Mouse (Mus musculus): ENCODE measurements around the gene Plce1. TPM values are rescaled to one million over a fixed set of nuclear protein-coding genes. Genes with fewer than 3 reads are reported as not detected.

Gene Plce1
- polyA plus RNA-seq, 1 experiment: not detected

- Histone ChIP-seq H3K9me3 (ENCODE audit: control insufficient read depth, low read length) (no peaks in the 10 kb centered on the region), H3K4me3 (replicated peaks) (peak overlapping the region; percentile 86)
- TF ChIP-seq GATA1 (IDR thresholded peaks at IDR 0.05; ENCODE audit: low read length) (peak; percentile 75), TAL1 (IDR thresholded peaks at IDR 0.05; ENCODE audit: low read length) (peak; percentile 81)
These were observed 339.4 kb downstream of the Plce1 start for GRCm38 (mm10) chr19:38820186-38820804.

GRCm38 (mm10) chr19:38833224-38833623, 352.3 kb downstream of the Plce1 start:
- Histone ChIP-seq H3K27me3 (ENCODE audit: control insufficient read depth) (no peaks in the 10 kb centered on the region), H3K4me3 (replicated peaks) (no peak overlapping the region), H3K36me3 (ENCODE audit: control insufficient read depth) (no peaks in the 10 kb centered on the region), H3K4me1 (ENCODE audit: control insufficient read depth) (peaks cover 24% of the 10 kb centered on the region), H3K9me3 (ENCODE audit: control insufficient read depth, low read length) (no peaks in the 10 kb centered on the region)
- TF ChIP-seq TAL1 (IDR thresholded peaks at IDR 0.05; ENCODE audit: low read length) (no peak), GATA1 (IDR thresholded peaks at IDR 0.05; ENCODE audit: low read length) (no peak)

More at GRCm38 (mm10) chr19:38820186-38820804, 339.4 kb downstream of the Plce1 start:
- Histone ChIP-seq H3K4me1 (ENCODE audit: control insufficient read depth) (peaks cover 52% of the 10 kb centered on the region), H3K27me3 (ENCODE audit: control insufficient read depth) (no peaks in the 10 kb centered on the region; the same call in 1 of the 2 replicates), H3K36me3 (ENCODE audit: control insufficient read depth) (peaks cover 15% of the 10 kb centered on the region)

Other genes starting within 250 kb of the Plce1 start
- not detected in 2 replicates for gene Lgi1, start 216.6 kb upstream of the Plce1 start, polyA plus RNA-seq (2012)
- gene Slc35g1, start 85.1 kb upstream of the Plce1 start, polyA plus RNA-seq (2012): 0.08 and 0.19 TPM in 2 replicates